Mouse (Mus musculus) embryonic facial prominence, embryonic 10.5 days (tissue): Measurements from ENCODE around the gene Lor. TPM values are rescaled to one million over a fixed set of nuclear protein-coding genes. Genes with fewer than 3 reads are reported as not detected.

Source experiments
- DNase-seq: peaks from one replicate; pipeline ENCODE4 v3.0.0-alpha.2; 2017; ENCODE audit warnings: low spot score
- H3K27ac ChIP-seq: fragments of 300-500 bp; sonication (generic); replicated peaks from 2 replicates; pipeline ENCODE4 v1.5.1; 2016; ENCODE audit warnings: mild to moderate bottlenecking
- H3K27me3 ChIP-seq: fragments of 300-500 bp; sonication (generic); replicated peaks from 2 replicates; pipeline ENCODE4 v1.6.1; 2016; ENCODE audit warnings: low read depth, mild to moderate bottlenecking; ENCODE audit not compliant: poor library complexity, severe bottlenecking
- H3K36me3 ChIP-seq: fragments of 300-500 bp; sonication (generic); replicated peaks from 2 replicates; pipeline ENCODE4 v1.6.1; 2016; ENCODE audit warnings: mild to moderate bottlenecking, moderate library complexity
- H3K4me1 ChIP-seq: fragments of 300-500 bp; sonication (generic); 2 replicates; pipeline ENCODE4 v1.6.1; 2016
- H3K4me3 ChIP-seq: fragments of 300-500 bp; sonication (generic); 2 replicates; pipeline ENCODE4 v1.5.1; 2016; ENCODE audit warnings: mild to moderate bottlenecking, moderate library complexity
- H3K9me3 ChIP-seq: fragments of 300-500 bp; sonication (generic); 2 replicates; pipeline ENCODE4 v1.6.1; 2016; ENCODE audit warnings: mild to moderate bottlenecking
- WGBS: fragments of 180-500 bp; shearing (Covaris S2); methylation state at CpG from one replicate; pipeline ENCODE4 v1.1.7; 2016; 5-methylcytosine and 5-hydroxymethylcytosine counted together
- polyA plus RNA-seq: library from polyadenylated mRNA; unstranded; fragments of >200 nt; fragmentation: Nextera tagmentation; extraction: Ambion mirVana; gene quantifications from 2 replicates; pipeline ENCODE4 v1.2.1, GENCODE M21; 2016

The Lor gene
- polyA plus RNA-seq = 0.19 and 0.26 TPM in 2 replicates

GRCm38 (mm10) chr3:92083042-92083441, at the start of gene Lor:
Gene Lor, minus strand, starts transcription at chr3:92083142.
- Histone ChIP-seq H3K9me3 (no peaks in the 10 kb centered on the region), H3K27ac (no peak within 1 kb of the TSS), H3K36me3 (no peaks in the 10 kb centered on the region), H3K27me3 (peaks cover 50% of the 10 kb centered on the region), H3K4me3 (peak within 1 kb of the TSS; percentile 84), H3K4me1 (peaks cover 6% of the 10 kb centered on the region)
- 87% methylated on average over 2 of the region's 2 CpGs for WGBS
- no peak for DNase-seq

- no peak for DNase-seq
- H3K4me1 ChIP-seq = no peaks in the 10 kb centered on the region
- H3K27me3 ChIP-seq = no peaks in the 10 kb centered on the region
- H3K36me3 ChIP-seq = no peaks in the 10 kb centered on the region
- H3K27ac ChIP-seq = no peak within 1 kb of the TSS
- H3K9me3 ChIP-seq = no peaks in the 10 kb centered on the region
- 82% methylated on average over 5 of the region's 5 CpGs for WGBS
- H3K4me3 ChIP-seq = no peak within 1 kb of the TSS
Measured at GRCm38 (mm10) chr3:92123847-92124246, 40.9 kb upstream of the Lor start, which contains the start of gene Prr9. Gene Prr9, minus strand, starts transcription at chr3:92123947.

DNA sequence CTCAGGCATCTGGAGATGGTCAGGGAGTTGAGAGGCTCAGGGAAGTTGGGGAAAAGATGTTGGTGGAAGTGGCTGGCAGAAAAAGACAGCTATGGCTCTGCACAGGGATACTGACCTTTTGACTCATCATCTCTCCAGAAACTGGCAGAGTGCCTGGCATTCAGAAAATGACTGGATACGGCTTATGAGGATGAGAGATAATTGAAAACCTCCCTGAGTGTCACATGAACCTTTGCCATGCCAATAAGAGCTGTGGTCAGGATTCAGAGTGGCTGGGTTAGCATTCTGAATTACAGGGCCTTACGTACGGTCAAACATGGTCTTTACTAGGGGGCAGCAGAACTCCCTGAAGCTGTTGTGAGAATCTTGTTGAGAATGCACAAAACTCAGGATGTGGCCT, 38.0 kb upstream of the Lor start:
- no peak overlapping the region for H3K27ac ChIP-seq
- no peaks in the 10 kb centered on the region for H3K36me3 ChIP-seq
- H3K27me3 ChIP-seq = no peaks in the 10 kb centered on the region
- H3K9me3 ChIP-seq = no peaks in the 10 kb centered on the region
- no peak overlapping the region for H3K4me3 ChIP-seq
- DNase-seq = no peak
- no peaks in the 10 kb centered on the region for H3K4me1 ChIP-seq
- WGBS = 90% methylated on average over 3 of the region's 3 CpGs

DNA sequence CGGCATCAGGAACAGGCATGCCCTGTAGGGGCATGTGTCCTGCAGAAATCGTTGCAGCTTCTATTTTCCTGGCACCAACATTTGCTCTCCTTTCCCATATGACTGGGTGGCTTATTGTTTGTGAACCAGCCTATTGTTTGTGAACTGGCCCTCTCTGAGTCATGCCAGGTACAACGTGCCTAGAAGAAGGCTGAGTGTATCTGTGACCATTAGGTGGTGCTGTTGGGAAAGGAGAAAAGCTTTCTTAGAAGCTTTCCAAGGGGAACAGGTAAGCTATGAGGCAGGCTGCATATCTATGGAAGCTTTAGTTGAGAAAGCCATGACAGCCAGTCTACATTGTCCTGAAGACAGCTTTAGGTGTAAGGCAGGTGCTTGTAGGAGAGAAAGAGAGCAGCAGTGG, 35.0 kb upstream of the Lor start:
- Histone ChIP-seq H3K4me3 (no peak overlapping the region), H3K4me1 (no peaks in the 10 kb centered on the region), H3K27ac (no peak overlapping the region), H3K9me3 (no peaks in the 10 kb centered on the region), H3K36me3 (no peaks in the 10 kb centered on the region), H3K27me3 (no peaks in the 10 kb centered on the region)
- 35% methylated on average over 3 of the region's 3 CpGs for WGBS
- no peak for DNase-seq

GRCm38 (mm10) chr3:92111526-92111925, 28.6 kb upstream of the Lor start:
- DNase-seq = no peak
- Histone ChIP-seq H3K27me3 (no peaks in the 10 kb centered on the region), H3K36me3 (no peaks in the 10 kb centered on the region), H3K4me3 (no peak overlapping the region), H3K27ac (no peak overlapping the region), H3K4me1 (no peaks in the 10 kb centered on the region), H3K9me3 (no peaks in the 10 kb centered on the region)

GRCm38 (mm10) chr3:92110790-92111189, 27.8 kb upstream of the Lor start:
- Histone ChIP-seq H3K4me1 (no peaks in the 10 kb centered on the region), H3K27ac (no peak overlapping the region), H3K27me3 (no peaks in the 10 kb centered on the region), H3K9me3 (no peaks in the 10 kb centered on the region), H3K36me3 (no peaks in the 10 kb centered on the region), H3K4me3 (no peak overlapping the region)
- DNase-seq = no peak

DNA sequence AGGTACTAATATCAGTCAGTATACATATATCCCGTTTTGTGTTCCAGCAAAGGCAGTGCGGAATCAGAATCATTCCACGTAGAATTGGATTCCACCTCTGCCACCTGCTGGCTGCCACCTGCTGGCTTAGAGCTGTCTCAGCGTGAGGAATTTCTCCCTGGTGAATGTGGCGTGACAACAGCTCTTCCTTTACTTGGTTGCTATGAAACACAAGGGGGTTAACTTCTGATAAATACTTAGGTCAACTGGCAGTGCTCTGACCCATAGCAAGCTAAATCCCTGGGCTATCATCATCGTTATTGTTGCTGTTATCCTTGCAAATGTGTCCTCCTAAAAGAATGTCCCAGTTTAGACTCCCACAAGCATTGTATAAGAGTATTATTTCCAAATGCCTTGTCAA, 23.6 kb upstream of the Lor start:
- H3K4me3 ChIP-seq = no peak overlapping the region
- peak; percentile 47 for DNase-seq
- H3K9me3 ChIP-seq = no peaks in the 10 kb centered on the region
- H3K36me3 ChIP-seq = no peaks in the 10 kb centered on the region
- H3K4me1 ChIP-seq = no peaks in the 10 kb centered on the region
- H3K27me3 ChIP-seq = no peaks in the 10 kb centered on the region
- no peak overlapping the region for H3K27ac ChIP-seq
- 9% methylated on average over 6 of the region's 6 CpGs for WGBS

- no peaks in the 10 kb centered on the region for H3K9me3 ChIP-seq
- under 1% methylated on average over 71 of the region's 76 CpGs for WGBS
- DNase-seq = peak; percentile 75
- no peaks in the 10 kb centered on the region for H3K36me3 ChIP-seq
- H3K4me1 ChIP-seq = peaks cover 6% of the 10 kb centered on the region
- peak overlapping the region; percentile 84 for H3K4me3 ChIP-seq
- H3K27ac ChIP-seq = peak overlapping the region; percentile 71
- peaks cover 50% of the 10 kb centered on the region for H3K27me3 ChIP-seq
Measured at GRCm38 (mm10) chr3:92081285-92081931, 1.5 kb downstream of the Lor start.

DNA sequence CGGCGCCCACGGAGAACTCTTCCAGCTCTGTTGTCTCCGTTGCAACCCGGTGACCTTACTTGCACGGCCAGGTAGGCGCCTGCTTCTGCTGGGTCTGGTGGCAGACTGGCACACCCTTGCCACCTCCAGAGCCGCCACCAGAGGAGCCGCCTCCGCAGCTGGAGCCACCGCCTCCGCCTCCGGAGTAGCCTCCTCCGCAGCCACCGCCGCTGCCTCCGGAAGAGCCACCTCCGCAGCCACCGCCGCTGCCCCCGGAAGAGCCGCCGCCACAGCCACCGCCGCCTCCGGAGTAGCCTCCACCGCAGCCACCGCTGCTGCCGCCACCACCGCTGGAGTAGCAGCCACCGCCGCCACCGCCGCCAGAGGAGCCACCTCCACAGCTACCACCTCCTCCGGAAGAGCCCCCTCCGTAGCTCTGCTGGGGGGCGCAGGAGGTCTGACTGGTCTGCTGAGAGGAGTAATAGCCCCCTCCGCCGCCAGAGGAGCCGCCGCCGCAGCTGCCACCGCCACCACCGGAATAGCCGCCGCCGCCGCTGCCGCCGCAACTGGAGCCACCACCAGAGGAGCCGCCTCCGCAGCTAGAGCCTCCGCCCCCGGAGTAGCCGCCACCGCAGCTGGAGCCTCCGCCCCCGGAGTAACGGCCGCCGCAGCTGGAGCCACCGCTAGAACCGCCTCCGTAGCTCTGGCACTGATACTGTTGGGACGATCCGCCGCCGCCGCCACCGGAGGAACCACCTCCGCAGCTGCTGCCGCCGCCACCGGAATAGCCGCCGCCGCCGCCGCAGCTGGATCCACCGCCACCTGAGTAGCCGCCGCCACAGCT, 2.3 kb downstream of the Lor start:
- no peaks in the 10 kb centered on the region for H3K36me3 ChIP-seq
- H3K27ac ChIP-seq = peak overlapping the region; percentile 71
- peak; percentile 85 for DNase-seq
- H3K9me3 ChIP-seq = no peaks in the 10 kb centered on the region
- H3K4me3 ChIP-seq = peak overlapping the region; percentile 84
- H3K27me3 ChIP-seq = peaks cover 50% of the 10 kb centered on the region
- WGBS = under 1% methylated on average over 81 of the region's 82 CpGs
- H3K4me1 ChIP-seq = peaks cover 6% of the 10 kb centered on the region

GRCm38 (mm10) chr3:92050382-92051054, 32.4 kb downstream of the Lor start:
- H3K4me3 ChIP-seq = no peak overlapping the region
- H3K9me3 ChIP-seq = no peaks in the 10 kb centered on the region
- H3K4me1 ChIP-seq = no peaks in the 10 kb centered on the region
- 57% methylated on average over 6 of the region's 6 CpGs for WGBS
- no peaks in the 10 kb centered on the region for H3K27me3 ChIP-seq
- H3K27ac ChIP-seq = no peak overlapping the region
- no peak for DNase-seq
- H3K36me3 ChIP-seq = no peaks in the 10 kb centered on the region

DNA sequence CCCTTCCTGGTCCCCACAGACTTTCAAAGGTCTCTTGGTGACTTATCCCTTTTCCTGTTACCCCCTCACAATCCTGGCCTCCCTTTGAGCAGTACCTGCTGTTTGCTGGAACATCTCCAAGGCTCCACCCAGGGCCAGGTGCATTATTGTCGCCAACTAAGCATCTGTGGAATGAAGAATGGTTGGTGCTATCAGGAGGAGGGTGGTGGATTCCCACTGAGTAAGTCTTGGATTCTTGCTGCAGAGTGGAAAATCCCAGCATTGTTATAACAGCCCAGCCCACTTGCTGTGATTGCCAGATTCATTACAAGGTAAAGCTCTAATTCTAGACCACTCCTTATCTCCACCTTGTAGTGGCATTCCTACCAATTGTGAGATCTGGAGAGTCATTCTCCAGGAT, 49.0 kb downstream of the Lor start:
- no peak overlapping the region for H3K4me3 ChIP-seq
- WGBS = 77% methylated on average over 1 of the region's 1 CpGs
- H3K9me3 ChIP-seq = no peaks in the 10 kb centered on the region
- H3K27ac ChIP-seq = no peak overlapping the region
- no peak for DNase-seq
- no peaks in the 10 kb centered on the region for H3K36me3 ChIP-seq
- no peaks in the 10 kb centered on the region for H3K4me1 ChIP-seq
- H3K27me3 ChIP-seq = no peaks in the 10 kb centered on the region

DNA sequence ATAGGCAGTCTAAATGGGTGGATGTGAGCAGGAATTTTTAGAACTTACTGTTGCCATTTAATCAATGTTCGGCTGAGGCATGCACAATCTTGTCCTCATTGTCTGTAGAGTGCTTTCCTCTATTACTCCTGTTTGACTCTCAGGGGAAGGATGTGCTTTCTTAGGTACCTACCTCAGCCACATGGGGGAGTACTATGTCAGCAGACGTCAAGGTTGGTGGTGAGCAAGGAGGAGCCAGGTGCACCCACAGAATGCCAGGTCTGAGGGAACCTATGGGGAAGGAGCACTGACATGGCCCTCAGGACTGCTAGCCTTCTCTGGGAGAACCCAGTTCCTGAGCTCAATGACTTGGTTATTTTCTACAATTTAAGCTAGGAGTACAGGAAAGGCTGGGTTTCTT, 49.7 kb downstream of the Lor start:
- Histone ChIP-seq H3K36me3 (no peaks in the 10 kb centered on the region), H3K9me3 (no peaks in the 10 kb centered on the region), H3K27ac (no peak overlapping the region), H3K27me3 (no peaks in the 10 kb centered on the region), H3K4me3 (no peak overlapping the region), H3K4me1 (no peaks in the 10 kb centered on the region)
- DNase-seq = no peak
- WGBS = 48% methylated on average over 2 of the region's 2 CpGs
